Mouse (Mus musculus): ENCODE data around the gene Mrpl30. TPM values are rescaled to one million over a fixed set of nuclear protein-coding genes. Genes with fewer than 3 reads are reported as not detected.

Mrpl30 gene
- polyA plus RNA-seq, 1 experiment from 2014 or later = 251 TPM

GRCm38 (mm10) chr1:37891400-37891799 lies 1.1 kb downstream of the Mrpl30 start:
- WGBS = 62% methylated on average over 3 of the region's 3 CpGs
- Histone ChIP-seq H3K27me3 (replicated peaks; ENCODE audit: control insufficient read depth, insufficient read depth, low read length) (no peaks in the 10 kb centered on the region), H3K27ac (ENCODE audit: low read length) (no peak overlapping the region), H3K4me2 (ENCODE audit: low read length) (peak overlapping the region; percentile 73), H3K36me3 (ENCODE audit: control insufficient read depth, insufficient read depth) (peaks cover 6% of the 10 kb centered on the region; the same call in 1 of the 2 replicates), H3K4me3 (replicated peaks; ENCODE audit: low read length) (no peak overlapping the region), H3K4me1 (replicated peaks; ENCODE audit: control insufficient read depth, insufficient read depth, low read length) (peaks cover 22% of the 10 kb centered on the region), H3K9me3 (ENCODE audit: control insufficient read depth, low read length) (no peaks in the 10 kb centered on the region), H3K9ac (replicated peaks; ENCODE audit: low read depth, low read length) (no peak overlapping the region)
- ATAC-seq = no peak

DNA sequence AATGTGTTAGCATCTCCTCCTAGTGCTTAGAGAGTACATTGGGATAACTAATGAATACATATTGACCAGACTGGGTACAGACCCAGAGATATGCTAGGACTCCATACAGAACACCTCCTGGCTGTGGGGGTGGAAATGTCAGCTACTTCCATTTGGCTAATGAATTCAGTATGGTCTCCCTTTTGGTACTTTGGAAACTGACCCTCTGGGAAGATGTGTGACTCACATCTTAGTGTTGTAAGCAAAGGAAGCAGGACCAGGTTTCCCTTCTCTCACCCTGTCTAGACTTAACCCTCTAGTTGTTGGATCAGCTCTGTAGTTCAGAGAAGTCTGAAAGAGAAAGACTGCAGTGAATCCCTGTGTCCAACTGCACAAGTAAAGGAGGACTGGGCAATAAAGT lies 4.3 kb downstream of the Mrpl30 start:
- H3K27me3 ChIP-seq (replicated peaks; ENCODE audit: control insufficient read depth, insufficient read depth, low read length) = no peaks in the 10 kb centered on the region
- H3K4me2 ChIP-seq (ENCODE audit: low read length) = no peak overlapping the region
- no peak for ATAC-seq
- H3K36me3 ChIP-seq (ENCODE audit: control insufficient read depth, insufficient read depth) = peaks cover 15% of the 10 kb centered on the region
- H3K4me3 ChIP-seq (replicated peaks; ENCODE audit: low read length) = no peak overlapping the region
- H3K27ac ChIP-seq (ENCODE audit: low read length) = no peak overlapping the region
- peaks cover 15% of the 10 kb centered on the region for H3K4me1 ChIP-seq (replicated peaks; ENCODE audit: control insufficient read depth, insufficient read depth, low read length)
- H3K9ac ChIP-seq (replicated peaks; ENCODE audit: low read depth, low read length) = no peak overlapping the region
- H3K9me3 ChIP-seq (ENCODE audit: control insufficient read depth, low read length) = no peaks in the 10 kb centered on the region

DNA sequence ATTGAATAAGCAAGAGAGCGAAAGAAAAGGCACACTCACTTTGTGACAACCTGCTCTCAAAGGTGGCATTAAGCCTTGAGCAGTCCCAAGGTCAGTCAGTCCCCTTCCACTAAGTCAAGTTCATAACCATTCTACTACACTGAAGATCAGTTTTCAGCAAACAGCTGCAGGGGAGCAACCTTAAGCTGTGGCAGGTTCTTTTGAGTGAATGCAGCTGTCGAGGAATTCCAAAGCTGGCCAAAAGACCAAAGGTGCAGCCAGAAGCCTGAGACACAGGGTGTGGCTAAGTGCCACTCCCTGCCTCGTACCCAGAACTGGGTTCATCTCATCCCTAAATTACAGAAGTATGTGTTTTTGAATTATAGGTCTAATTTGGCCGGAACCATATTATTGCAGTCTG lies 9.5 kb downstream of the Mrpl30 start:
- H3K27ac ChIP-seq (ENCODE audit: low read length) = no peak overlapping the region
- H3K4me3 ChIP-seq (replicated peaks; ENCODE audit: low read length) = no peak overlapping the region
- H3K9ac ChIP-seq (replicated peaks; ENCODE audit: low read depth, low read length) = no peak overlapping the region
- H3K4me2 ChIP-seq (ENCODE audit: low read length) = no peak overlapping the region
- ATAC-seq = no peak
- 83% methylated on average over 4 of the region's 4 CpGs for WGBS
- no peaks in the 10 kb centered on the region for H3K9me3 ChIP-seq (ENCODE audit: control insufficient read depth, low read length)
- H3K36me3 ChIP-seq (ENCODE audit: control insufficient read depth, insufficient read depth) = peaks cover 15% of the 10 kb centered on the region
- no peaks in the 10 kb centered on the region for H3K4me1 ChIP-seq (replicated peaks; ENCODE audit: control insufficient read depth, insufficient read depth, low read length)
- no peaks in the 10 kb centered on the region for H3K27me3 ChIP-seq (replicated peaks; ENCODE audit: control insufficient read depth, insufficient read depth, low read length)

GRCm38 (mm10) chr1:37900288-37900687 lies 10.0 kb downstream of the Mrpl30 start:
- Histone ChIP-seq H3K4me3 (replicated peaks; ENCODE audit: low read length) (no peak overlapping the region), H3K27ac (ENCODE audit: low read length) (no peak overlapping the region), H3K27me3 (replicated peaks; ENCODE audit: control insufficient read depth, insufficient read depth, low read length) (no peaks in the 10 kb centered on the region), H3K9me3 (ENCODE audit: control insufficient read depth, low read length) (no peaks in the 10 kb centered on the region), H3K36me3 (ENCODE audit: control insufficient read depth, insufficient read depth) (peaks cover 12% of the 10 kb centered on the region), H3K4me1 (replicated peaks; ENCODE audit: control insufficient read depth, insufficient read depth, low read length) (no peaks in the 10 kb centered on the region), H3K4me2 (ENCODE audit: low read length) (no peak overlapping the region), H3K9ac (replicated peaks; ENCODE audit: low read depth, low read length) (no peak overlapping the region)
- no peak for ATAC-seq
- WGBS = 55% methylated on average over 6 of the region's 6 CpGs

- Histone ChIP-seq H3K27ac (ENCODE audit: low read length) (no peak overlapping the region), H3K9ac (replicated peaks; ENCODE audit: low read depth, low read length) (no peak overlapping the region), H3K9me3 (ENCODE audit: control insufficient read depth, low read length) (no peaks in the 10 kb centered on the region), H3K27me3 (replicated peaks; ENCODE audit: control insufficient read depth, insufficient read depth, low read length) (no peaks in the 10 kb centered on the region), H3K36me3 (ENCODE audit: control insufficient read depth, insufficient read depth) (peaks cover 10% of the 10 kb centered on the region), H3K4me3 (replicated peaks; ENCODE audit: low read length) (no peak overlapping the region), H3K4me1 (replicated peaks; ENCODE audit: control insufficient read depth, insufficient read depth, low read length) (no peaks in the 10 kb centered on the region), H3K4me2 (ENCODE audit: low read length) (no peak overlapping the region)
- no peak for ATAC-seq
- WGBS = 39% methylated on average over 6 of the region's 6 CpGs
Observed at GRCm38 (mm10) chr1:37903178-37903577, 12.9 kb downstream of the Mrpl30 start.

DNA sequence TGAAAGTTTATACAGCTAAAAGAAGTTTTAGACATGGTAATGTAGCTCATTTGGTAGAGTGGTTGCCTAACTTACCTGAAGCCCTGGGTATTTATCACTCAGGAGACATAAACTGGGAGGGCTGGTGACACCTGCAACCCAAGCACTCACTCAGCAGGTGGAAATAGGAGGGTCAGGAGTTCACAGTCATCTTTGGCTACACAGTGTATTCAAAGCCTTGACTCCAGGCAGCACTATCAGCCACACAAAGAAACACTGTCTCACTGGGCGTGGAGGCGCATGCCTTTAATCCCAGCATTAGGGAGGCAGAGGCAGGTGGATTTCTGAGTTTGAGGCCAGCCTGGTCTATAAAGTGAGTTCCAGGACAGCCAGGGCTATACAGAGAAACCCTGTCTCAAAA lies 22.5 kb downstream of the Mrpl30 start:
- Histone ChIP-seq H3K27me3 (replicated peaks; ENCODE audit: control insufficient read depth, insufficient read depth, low read length) (no peaks in the 10 kb centered on the region), H3K27ac (ENCODE audit: low read length) (no peak overlapping the region), H3K4me2 (ENCODE audit: low read length) (no peak overlapping the region), H3K4me3 (replicated peaks; ENCODE audit: low read length) (no peak overlapping the region), H3K9ac (replicated peaks; ENCODE audit: low read depth, low read length) (no peak overlapping the region), H3K4me1 (replicated peaks; ENCODE audit: control insufficient read depth, insufficient read depth, low read length) (no peaks in the 10 kb centered on the region), H3K9me3 (ENCODE audit: control insufficient read depth, low read length) (no peaks in the 10 kb centered on the region), H3K36me3 (ENCODE audit: control insufficient read depth, insufficient read depth) (no peaks in the 10 kb centered on the region)
- WGBS = 78% methylated on average over 2 of the region's 2 CpGs
- no peak for ATAC-seq

- Histone ChIP-seq H3K4me1 (replicated peaks; ENCODE audit: control insufficient read depth, insufficient read depth, low read length) (no peaks in the 10 kb centered on the region), H3K27me3 (replicated peaks; ENCODE audit: control insufficient read depth, insufficient read depth, low read length) (no peaks in the 10 kb centered on the region), H3K27ac (ENCODE audit: low read length) (no peak within 1 kb of the TSS), H3K36me3 (ENCODE audit: control insufficient read depth, insufficient read depth) (no peaks in the 10 kb centered on the region), H3K4me2 (ENCODE audit: low read length) (no peak within 1 kb of the TSS), H3K9me3 (ENCODE audit: control insufficient read depth, low read length) (no peaks in the 10 kb centered on the region), H3K9ac (replicated peaks; ENCODE audit: low read depth, low read length) (no peak within 1 kb of the TSS), H3K4me3 (replicated peaks; ENCODE audit: low read length) (no peak within 1 kb of the TSS)
- 45% methylated on average over 5 of the region's 5 CpGs for WGBS
- ATAC-seq = no peak
Observed at GRCm38 (mm10) chr1:37916393-37916792, 26.1 kb downstream of the Mrpl30 start, which contains the start of gene Lyg2. Gene Lyg2, minus strand, starts transcription at chr1:37916493.

GRCm38 (mm10) chr1:37917666-37918065 lies 27.4 kb downstream of the Mrpl30 start:
- Histone ChIP-seq H3K9me3 (ENCODE audit: control insufficient read depth, low read length) (no peaks in the 10 kb centered on the region), H3K27ac (ENCODE audit: low read length) (no peak overlapping the region), H3K27me3 (replicated peaks; ENCODE audit: control insufficient read depth, insufficient read depth, low read length) (no peaks in the 10 kb centered on the region), H3K4me3 (replicated peaks; ENCODE audit: low read length) (no peak overlapping the region), H3K36me3 (ENCODE audit: control insufficient read depth, insufficient read depth) (no peaks in the 10 kb centered on the region), H3K4me2 (ENCODE audit: low read length) (no peak overlapping the region), H3K4me1 (replicated peaks; ENCODE audit: control insufficient read depth, insufficient read depth, low read length) (no peaks in the 10 kb centered on the region), H3K9ac (replicated peaks; ENCODE audit: low read depth, low read length) (no peak overlapping the region)
- 63% methylated on average over 13 of the region's 13 CpGs for WGBS
- ATAC-seq = no peak

- H3K4me2 ChIP-seq (ENCODE audit: low read length) = no peak overlapping the region
- H3K4me1 ChIP-seq (replicated peaks; ENCODE audit: control insufficient read depth, insufficient read depth, low read length) = no peaks in the 10 kb centered on the region
- no peaks in the 10 kb centered on the region for H3K27me3 ChIP-seq (replicated peaks; ENCODE audit: control insufficient read depth, insufficient read depth, low read length)
- no peak overlapping the region for H3K27ac ChIP-seq (ENCODE audit: low read length)
- no peak for ATAC-seq
- no peaks in the 10 kb centered on the region for H3K9me3 ChIP-seq (ENCODE audit: control insufficient read depth, low read length)
- no peak overlapping the region for H3K4me3 ChIP-seq (replicated peaks; ENCODE audit: low read length)
- H3K36me3 ChIP-seq (ENCODE audit: control insufficient read depth, insufficient read depth) = no peaks in the 10 kb centered on the region
- 80% methylated on average over 6 of the region's 6 CpGs for WGBS
- no peak overlapping the region for H3K9ac ChIP-seq (replicated peaks; ENCODE audit: low read depth, low read length)
Observed at GRCm38 (mm10) chr1:37918096-37918495, 27.8 kb downstream of the Mrpl30 start.

DNA sequence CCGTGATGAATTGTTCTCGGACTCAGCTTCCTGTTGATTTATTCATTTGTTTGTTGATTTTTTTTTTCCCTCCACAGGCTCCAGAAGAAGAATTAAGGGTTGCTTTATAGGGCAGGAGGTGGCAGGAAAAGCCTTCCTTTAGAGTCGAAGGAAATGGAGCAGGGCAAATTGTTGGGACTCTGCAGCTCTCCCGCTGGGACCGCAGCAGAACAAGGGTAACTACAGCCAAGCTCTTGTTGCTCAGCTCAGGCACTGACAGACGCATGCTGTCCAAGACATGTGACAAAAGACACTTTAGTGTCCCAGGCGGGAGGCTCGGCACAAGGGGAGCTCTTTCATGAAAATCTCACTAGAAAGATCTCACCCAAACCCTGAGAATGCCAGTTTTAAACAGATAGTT lies 32.3 kb downstream of the Mrpl30 start:
- H3K36me3 ChIP-seq (ENCODE audit: control insufficient read depth, insufficient read depth) = no peaks in the 10 kb centered on the region
- no peak overlapping the region for H3K4me2 ChIP-seq (ENCODE audit: low read length)
- H3K9ac ChIP-seq (replicated peaks; ENCODE audit: low read depth, low read length) = no peak overlapping the region
- H3K4me1 ChIP-seq (replicated peaks; ENCODE audit: control insufficient read depth, insufficient read depth, low read length) = no peaks in the 10 kb centered on the region
- WGBS = 57% methylated on average over 8 of the region's 8 CpGs
- no peak overlapping the region for H3K27ac ChIP-seq (ENCODE audit: low read length)
- no peak for ATAC-seq
- H3K27me3 ChIP-seq (replicated peaks; ENCODE audit: control insufficient read depth, insufficient read depth, low read length) = no peaks in the 10 kb centered on the region
- no peak overlapping the region for H3K4me3 ChIP-seq (replicated peaks; ENCODE audit: low read length)
- no peaks in the 10 kb centered on the region for H3K9me3 ChIP-seq (ENCODE audit: control insufficient read depth, low read length)

All from forebrain, embryonic 16.5 days (tissue).